Mouse (Mus musculus) heart, adult 2 months (tissue): ENCODE measurements at regions not wholly inside any gene's neighbourhood (a gene's known extent, or its start where the extent isn't known, plus 50 kb on each side); places are given as distances from the start of the nearest gene placed in this dataset.

ENCODE experiments used
- CTCF ChIP-seq: fragments of 200-600 bp; IDR thresholded peaks from 2 replicates; pipeline ENCODE4 v1.8.1; 2022; ENCODE audit warnings: antibody characterized with exemption, mild to moderate bottlenecking, moderate library complexity
- EP300 ChIP-seq: fragments of 200-500 bp; IDR thresholded peaks from 2 replicates; pipeline ENCODE4 v1.6.1; 2011; ENCODE audit warnings: low read depth, low read length, control low read depth; ENCODE audit not compliant: insufficient read depth
- POLR2A ChIP-seq: fragments of 200-500 bp; IDR thresholded peaks from 2 replicates; pipeline ENCODE4 v1.6.1; 2011; ENCODE audit warnings: mild to moderate bottlenecking, low read depth, low read length, control low read depth; ENCODE audit not compliant: insufficient read depth

GRCm38 (mm10) chr16:70874080-70874479, 560.3 kb downstream of the Gbe1 start:
- TF ChIP-seq POLR2A, result no peak
- TF ChIP-seq CTCF, result no peak
- TF ChIP-seq EP300, result no peak
